Mouse (Mus musculus): ENCODE measurements around the gene Men1. TPM values are rescaled to one million over a fixed set of nuclear protein-coding genes. Genes with fewer than 3 reads are reported as not detected.

The Men1 gene
- total RNA-seq, 4 experiments from 2014 or later: 60.0 to 74.4 (median 63.5) TPM

DNA sequence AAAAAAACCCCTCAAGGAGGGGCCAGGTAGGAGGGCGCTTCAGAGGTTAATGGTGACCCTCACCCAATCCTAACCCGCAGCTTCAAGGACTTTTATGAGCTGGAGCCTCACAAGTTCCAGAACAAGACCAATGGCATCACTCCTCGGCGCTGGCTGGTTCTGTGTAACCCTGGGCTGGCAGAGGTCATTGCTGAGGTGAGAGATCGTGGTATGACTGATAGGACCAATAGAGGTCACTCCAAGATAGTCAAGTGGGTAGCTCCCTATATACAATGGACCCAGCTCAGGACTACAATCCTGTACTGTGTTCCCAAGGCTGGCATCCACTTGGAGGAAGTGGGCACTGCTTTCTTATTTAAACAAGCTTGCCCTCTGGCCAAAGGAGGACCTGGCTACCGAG is 55.5 kb downstream of the Men1 start:
- no peak for DNase-seq (ENCODE audit: low spot score in 2 of 2)

Small RNA genes within 50 kb of the gene (microRNA-seq; reads per million reads assigned to microRNA genes)
- 2.3 to 8.3 reads per million in 2 experiments for gene Mir6989

Other genes with a start within 250 kb of the Men1 start
- gene Cdca5, start 250.0 kb upstream of the Men1 start, total RNA-seq (2022): under 1 TPM in 1 of 4 experiments, not detected in 3; 0.31 TPM
- gene AC131692.1, start 240.6 kb upstream of the Men1 start, total RNA-seq (2022): not detected
- gene Naaladl1, start 229.2 kb upstream of the Men1 start, total RNA-seq (2022): under 1 TPM in 3 of 4 experiments, not detected in 1; 0.14 to 0.25 (median 0.17) TPM
- gene Sac3d1, start 216.3 kb upstream of the Men1 start, total RNA-seq (2022): 10 to 100 TPM; 11.0 to 13.4 (median 12.9) TPM
- gene Snx15, start 206.7 kb upstream of the Men1 start, total RNA-seq (2022): 10 to 100 TPM; 38.7 to 43.0 (median 41.8) TPM
- gene Batf2, start 194.0 kb upstream of the Men1 start, total RNA-seq (2022): 1 to 10 TPM in 1 of 4 experiments, under 1 TPM in 2, not detected in 1; 0.83 to 1.3 (median 0.96) TPM
- 10 to 100 TPM; 79.8 to 93.3 (median 85.0) TPM for gene Arl2, start 193.4 kb upstream of the Men1 start, total RNA-seq (2022)
- gene Majin, start 150.6 kb upstream of the Men1 start, total RNA-seq (2022): not detected
- gene Gpha2, start 108.6 kb upstream of the Men1 start, total RNA-seq (2022): not detected
- 100 to 1,000 TPM; 126 to 136 (median 128) TPM for gene Ppp2r5b, start 99.1 kb upstream of the Men1 start, total RNA-seq (2022)
- 10 to 100 TPM; 34.1 to 41.8 (median 37.1) TPM for gene Atg2a, start 93.3 kb upstream of the Men1 start, total RNA-seq (2022)
- 10 to 100 TPM; 59.1 to 76.4 (median 70.3) TPM for gene Ehd1, start 58.3 kb upstream of the Men1 start, total RNA-seq (2022)
- gene Cdc42bpg, start 28.5 kb upstream of the Men1 start, total RNA-seq (2022): 1 to 10 TPM; 5.9 to 9.5 (median 6.5) TPM
- 100 to 1,000 TPM in 2 of 4 experiments, 10 to 100 TPM in 2; 85.0 to 114 (median 103) TPM for gene Map4k2, start 6.2 kb downstream of the Men1 start, total RNA-seq (2022)
- 100 to 1,000 TPM; 209 to 234 (median 222) TPM for gene Sf1, start 28.7 kb downstream of the Men1 start, total RNA-seq (2022)
- 10 to 100 TPM; 14.2 to 19.7 (median 19.0) TPM for gene Pygm, start 49.4 kb downstream of the Men1 start, total RNA-seq (2022)
- 10 to 100 TPM; 35.0 to 44.1 (median 40.9) TPM for gene Rasgrp2, start 64.4 kb downstream of the Men1 start, total RNA-seq (2022)
- gene Nrxn2, start 83.8 kb downstream of the Men1 start, total RNA-seq (2022): 100 to 1,000 TPM; 348 to 441 (median 390) TPM
- gene Slc22a12, start 208.1 kb downstream of the Men1 start, total RNA-seq (2022): 1 to 10 TPM in 2 of 4 experiments, under 1 TPM in 2; 0.50 to 1.3 (median 0.96) TPM

Data from layer of hippocampus, adult 8-10 months (tissue).